Mouse (Mus musculus) fibroblast of lung, adult 2 months (primary cell): ENCODE results near the gene Gm7694.

ENCODE experiments used
- DNase-seq: peaks from one replicate; pipeline ENCODE4 v3.0.0-alpha.2; 2011; ENCODE audit warnings: low read depth

The Gm7694 gene

DNA sequence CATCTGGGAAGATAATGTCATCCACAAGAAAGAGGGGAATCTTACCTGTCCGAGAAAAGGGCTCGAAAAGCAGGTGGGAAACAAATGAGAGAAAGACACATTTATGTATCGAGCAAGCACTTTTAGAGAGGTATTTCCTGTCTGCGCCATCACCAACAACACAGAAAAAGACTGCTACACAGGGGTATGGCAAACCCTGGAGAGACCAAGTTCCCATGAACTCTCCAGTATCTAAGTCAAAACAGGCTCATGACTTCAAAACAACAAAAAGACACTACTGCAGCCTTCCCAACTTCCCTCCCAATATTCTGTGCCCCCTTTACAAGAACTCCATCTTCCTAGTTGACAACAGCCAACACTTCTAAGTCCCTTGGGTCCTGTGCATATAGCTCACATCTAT, at the start of gene Gm7694:
Gene Gm7694, minus strand, starts transcription at position 101 of the 400 bp plus-strand sequence.
- DNase-seq: no peak

DNA sequence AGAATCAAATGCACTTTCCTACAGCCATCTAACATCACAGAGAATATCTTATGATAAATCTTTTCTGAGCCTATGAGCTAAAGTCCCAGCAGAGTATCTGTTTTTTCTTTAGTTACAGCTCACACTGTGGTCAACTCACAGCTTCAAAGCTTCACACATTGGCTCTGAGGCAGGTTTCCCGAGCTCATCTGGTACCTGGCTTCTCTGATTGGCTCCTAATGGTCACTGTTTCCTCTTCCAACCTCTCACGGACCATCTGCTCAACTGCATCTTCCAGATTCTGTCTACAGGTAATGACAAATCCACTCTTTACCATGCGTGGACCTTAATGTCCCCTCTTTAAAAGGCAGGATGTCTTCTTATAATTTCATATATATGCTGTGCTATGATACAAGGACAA, 47.2 kb upstream of the Gm7694 start:
- no peak for DNase-seq

DNA sequence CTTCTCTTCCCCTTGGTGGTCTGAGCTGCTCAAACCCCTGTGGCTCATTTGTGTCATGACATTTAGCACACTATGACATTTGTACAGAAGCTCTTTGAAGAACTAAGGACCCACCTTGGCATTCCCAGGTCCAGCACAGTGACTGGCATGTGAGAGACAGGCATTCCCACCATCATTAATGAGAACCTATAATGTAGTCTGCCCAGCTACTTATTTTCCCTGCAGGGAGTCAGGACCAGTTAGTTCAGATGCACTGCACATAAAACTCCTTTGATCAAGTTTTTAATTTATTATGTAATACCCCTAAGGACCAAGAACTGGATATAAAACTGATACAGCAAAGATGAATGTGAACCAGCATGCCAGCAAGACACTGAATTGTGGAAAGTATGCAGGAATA, 44.9 kb upstream of the Gm7694 start:
- DNase-seq: no peak

DNA sequence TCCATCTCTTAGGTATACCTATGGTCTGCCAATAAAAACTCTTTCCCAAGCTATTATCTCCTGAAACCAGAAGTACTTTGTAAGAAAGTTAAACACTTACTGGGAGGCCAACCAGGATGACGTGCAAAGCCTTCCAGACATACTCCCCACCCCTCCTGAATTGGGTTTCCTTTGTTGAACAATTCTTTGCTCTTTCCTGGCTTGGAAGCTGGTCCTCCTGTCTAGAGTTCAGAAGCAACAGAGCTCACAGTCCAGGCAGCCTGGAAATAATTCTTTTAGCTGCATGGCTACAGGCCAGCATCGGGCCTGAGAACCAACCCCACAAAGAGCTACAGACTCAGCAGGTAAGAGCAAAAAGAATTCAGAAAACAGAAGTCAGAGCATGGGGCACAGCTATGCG, 40.1 kb upstream of the Gm7694 start:
- no peak for DNase-seq

DNA sequence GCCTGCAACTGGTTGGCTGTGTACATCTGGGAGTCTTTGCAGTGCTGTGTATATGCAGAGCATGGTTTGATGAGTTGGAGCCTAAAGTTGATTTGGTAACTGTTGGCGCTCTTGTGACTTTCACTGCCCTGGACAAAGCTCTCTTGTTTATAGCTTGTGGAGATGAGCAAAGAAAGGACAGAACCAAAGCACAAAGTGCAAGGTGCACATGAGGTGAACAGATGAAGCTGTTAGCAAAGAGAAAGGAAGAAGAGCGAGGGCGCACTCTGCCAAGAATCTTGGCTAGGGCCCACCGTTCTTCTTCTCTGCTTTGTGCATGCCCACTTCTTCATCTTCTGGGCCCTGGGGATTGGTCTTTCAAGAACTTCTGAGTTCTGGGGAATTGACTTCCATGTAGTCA, 37.8 kb upstream of the Gm7694 start:
- no peak for DNase-seq

DNA sequence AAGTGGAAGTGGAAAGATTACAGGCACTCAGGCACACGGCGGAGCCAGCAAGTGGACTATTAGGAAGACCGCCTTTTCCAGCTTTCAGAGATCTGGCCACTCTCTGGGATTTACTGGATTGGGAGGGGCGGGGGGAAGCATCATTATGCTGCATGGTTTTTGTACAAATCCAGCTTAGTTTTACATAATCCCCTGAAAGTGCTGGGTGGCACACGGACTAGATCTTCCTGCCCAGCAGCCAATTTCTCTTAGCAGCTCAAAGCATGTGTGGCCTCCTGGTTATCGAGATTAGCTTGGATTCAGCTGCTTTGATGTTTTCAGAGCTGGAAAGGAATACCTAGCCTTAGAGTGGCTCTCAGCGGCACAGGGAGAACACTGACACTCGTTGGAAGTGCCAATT, 36.9 kb upstream of the Gm7694 start:
- DNase-seq: no peak

DNA sequence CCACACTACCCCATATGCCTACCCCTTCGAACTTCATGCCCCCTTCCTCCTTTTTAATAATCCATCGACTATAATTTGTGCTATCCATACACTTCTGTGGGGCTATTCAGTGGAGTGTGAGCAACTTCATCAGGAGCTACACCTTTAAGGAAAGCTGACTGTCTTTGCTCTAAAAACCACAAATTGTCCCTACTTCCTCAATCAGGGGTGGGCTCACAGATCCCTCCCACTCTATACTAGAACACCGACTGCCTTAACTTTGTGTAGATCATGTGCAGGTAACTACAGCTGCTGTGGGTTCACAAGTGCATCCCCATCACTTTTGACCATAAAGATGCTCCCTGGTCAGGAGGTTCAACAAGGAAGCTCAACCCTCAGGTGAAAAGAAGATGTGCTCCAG, 33.8 kb upstream of the Gm7694 start:
- DNase-seq: no peak

DNA sequence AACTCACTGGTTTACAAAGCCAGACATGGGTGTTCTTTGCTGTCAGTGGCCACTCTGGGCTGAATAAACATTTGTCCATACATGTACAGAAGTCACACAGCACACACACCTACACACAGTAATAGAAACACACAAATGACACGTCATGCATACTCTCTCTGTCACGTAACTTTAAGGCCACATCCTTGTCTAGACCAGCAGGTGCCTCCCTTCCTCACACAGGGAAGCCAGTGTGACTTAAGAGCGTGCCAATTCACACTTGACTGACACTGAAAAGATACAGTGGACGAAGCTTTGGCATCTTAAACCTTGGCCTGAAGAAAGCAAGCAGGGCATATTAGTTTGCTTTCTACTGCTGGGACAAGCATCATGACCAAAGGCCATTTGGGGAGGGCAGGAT, 26.6 kb upstream of the Gm7694 start:
- DNase-seq: no peak

DNA sequence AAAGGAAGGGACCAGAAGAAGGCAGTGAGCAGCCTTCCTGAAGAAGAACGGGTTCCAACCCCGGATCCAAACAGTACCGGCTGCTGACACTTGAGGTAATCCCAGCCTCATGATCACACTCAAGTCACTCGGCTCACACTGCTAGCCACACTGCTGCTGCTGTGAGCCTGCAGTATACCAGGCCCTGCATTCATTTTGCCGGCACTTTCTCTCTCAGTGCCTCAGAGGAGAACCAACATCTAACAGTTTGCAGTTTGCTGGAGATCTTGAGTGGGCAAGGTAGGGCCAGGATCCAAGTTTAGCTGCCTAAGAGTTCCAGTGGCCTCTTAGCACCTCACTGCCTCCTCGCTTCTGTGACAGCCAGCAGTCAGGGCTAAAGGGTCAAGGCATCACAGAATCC, 25.8 kb upstream of the Gm7694 start:
- DNase-seq: no peak

DNA sequence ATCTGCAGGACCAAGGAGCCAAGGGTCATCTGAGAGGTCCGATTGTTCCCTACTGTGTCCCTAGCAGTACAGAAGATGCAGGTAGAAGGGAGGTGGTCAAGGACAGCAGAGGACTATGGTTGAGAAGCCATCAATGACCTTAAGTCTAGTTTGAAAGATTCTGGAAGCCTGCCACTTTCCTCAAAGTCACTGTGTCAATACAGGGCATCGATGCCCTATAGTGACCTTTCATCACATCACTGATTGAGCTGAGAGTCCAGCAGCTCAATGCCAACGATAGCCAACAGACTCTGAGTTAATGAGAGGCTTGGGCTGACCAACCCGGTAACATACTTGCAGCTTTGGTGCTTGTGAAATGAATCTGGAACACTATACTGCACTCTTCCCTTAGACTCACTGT, 19.1 kb upstream of the Gm7694 start:
- no peak for DNase-seq

DNA sequence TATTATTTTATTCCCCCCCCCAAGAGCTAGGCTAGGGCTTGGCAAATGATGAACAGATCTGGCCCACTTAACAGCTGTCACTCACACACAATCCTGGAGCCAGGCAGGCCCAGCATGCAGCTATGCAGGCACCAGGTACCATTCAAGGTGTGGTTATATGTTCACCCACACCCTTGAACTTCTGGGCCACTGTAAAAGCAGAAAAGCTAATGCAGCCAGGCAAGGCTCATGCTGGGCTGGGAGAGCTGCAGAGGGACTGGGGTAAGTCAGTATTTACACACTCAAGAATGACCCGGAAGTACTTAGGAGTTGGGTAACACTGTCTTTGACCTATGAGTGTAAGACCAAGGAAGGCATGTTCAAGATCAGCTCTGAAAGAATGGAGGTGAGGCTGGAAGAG, 18.2 kb upstream of the Gm7694 start:
- DNase-seq: no peak

DNA sequence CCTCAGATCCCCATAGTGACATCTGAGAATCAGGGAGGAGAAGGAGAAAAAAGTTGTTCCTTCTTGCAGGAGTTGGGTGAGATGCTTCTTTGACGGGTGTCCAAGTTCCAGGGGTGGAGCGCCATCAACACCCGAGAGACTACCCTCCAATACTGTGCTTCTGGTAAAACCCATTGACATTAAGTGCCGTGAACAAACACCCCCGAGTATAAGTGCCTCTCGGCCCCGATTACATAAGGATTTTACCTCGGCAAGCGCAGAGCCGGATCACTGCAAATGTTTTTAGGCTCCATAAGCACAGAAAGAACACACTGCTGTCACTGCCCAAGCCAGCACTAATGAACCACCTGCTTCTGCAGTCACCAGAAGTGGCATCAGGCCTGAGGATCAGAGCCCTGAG, 16.9 kb upstream of the Gm7694 start:
- no peak for DNase-seq

DNA sequence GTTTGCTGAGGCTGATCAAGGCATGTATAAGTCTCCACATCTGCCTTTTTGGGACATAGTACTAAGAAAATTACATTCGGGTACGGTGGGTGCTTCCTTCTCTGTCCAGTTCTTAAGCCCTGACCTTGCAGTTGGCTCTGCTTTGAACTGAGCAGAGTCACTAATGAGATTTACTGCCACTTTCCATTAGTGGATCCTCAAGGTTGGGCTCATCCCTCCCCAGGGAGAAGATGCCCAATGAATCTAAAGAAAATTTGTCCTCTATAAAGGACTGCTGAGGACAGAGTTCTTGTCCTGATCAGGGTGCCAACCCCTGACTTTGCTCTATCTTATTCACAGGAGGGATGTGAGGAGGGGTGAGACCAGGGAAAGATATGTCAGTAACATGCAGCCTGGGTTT, 15.9 kb upstream of the Gm7694 start:
- DNase-seq: no peak

DNA sequence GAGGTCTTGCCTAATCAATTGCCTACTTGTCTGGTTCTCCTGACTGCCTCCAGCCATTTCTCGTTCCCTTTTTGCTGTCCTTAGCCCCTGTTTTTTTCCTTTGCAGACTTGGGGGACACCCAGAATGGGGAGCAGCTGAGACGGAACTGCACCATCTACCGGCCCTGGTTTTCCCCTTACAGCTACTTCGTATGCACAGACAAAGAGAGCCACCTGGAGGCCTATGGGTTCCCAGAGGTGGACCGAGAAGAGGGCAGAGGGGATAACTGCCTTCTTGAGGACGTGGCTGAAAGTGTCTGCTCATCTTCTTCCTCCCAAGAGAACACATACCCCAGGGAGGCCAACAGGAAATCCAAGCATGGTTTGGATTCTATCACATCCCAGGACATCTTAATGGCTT, 5.3 kb upstream of the Gm7694 start:
- DNase-seq: no peak

DNA sequence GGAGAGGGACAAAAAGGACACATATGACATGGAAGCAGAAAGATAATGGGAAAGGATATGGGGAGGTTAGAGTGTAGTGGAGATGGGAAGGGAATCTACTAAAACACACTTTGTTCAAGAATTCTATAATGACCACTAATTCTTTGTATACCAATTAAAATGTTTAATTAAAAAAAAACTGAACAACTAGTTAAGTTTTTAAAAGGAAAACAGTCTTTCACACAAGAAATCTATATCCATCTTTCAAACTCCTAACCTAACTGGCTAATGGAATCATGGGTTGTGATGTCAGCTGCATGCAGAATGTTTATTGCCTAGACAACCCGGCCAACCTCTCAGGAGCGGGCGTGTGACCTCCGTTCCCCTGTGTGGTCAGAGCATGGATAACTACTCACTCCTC, 2.4 kb upstream of the Gm7694 start, which contains the start of gene Spata46:
Gene Spata46, plus strand, starts transcription at position 301 of the 400 bp plus-strand sequence.
- DNase-seq: no peak

DNA sequence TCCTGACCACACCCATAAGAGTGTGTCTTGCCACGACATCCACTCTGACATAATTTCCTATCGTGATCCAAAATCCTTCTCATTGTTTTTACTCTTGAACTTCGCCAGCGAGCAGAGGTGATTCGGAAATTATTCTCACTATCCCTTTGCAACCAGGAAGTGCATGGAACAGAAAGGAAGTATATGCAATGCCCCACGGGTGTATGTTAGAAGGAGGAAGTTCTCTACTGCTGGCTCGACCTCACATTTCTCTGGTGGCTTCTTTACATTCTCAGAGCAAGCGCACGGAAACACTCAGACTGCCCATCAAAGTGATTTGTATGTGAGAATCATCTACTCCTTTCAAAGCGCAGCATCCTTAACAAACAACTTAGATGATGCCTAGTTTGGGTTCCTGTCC, 1.1 kb downstream of the Gm7694 start:
- no peak for DNase-seq

DNA sequence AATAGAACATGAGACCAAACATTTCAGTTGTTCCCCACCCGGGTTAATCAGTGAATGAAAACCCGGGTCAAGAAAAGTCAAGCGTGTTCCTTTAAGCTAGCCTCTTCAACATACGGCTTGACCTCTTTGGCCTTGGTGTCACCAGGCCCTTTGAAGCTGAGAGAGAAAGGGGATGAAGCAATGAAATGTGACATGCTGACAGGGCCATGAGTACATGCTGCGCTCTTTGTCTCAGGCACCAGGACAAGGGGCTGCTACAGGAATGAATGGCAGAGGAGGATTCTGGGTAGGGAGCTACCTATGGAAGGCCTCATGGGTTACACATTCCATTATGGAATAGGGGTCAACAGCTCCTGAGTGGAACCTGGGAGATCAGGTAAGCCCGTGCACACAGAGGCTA, 3.0 kb downstream of the Gm7694 start:
- no peak for DNase-seq

DNA sequence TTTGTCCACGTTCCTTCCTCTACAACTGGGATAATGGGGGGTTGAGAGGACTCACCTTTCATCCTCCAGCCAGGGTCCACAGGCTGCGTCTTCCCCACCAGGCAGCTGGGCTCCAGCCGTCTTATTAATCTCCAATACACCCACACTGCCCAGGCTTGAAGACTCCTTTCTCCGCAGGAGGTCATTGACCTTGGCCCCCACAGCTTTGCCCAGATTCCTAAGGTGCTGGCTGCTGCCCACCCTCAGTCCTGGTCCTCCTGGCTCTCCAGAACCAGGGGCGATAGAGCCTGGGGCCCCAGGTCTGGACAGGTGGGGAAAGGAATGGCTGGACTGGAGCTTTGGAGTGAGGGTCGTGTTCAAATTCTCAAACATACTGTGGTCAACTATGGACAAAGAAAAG, 3.7 kb downstream of the Gm7694 start:
- no peak for DNase-seq

DNA sequence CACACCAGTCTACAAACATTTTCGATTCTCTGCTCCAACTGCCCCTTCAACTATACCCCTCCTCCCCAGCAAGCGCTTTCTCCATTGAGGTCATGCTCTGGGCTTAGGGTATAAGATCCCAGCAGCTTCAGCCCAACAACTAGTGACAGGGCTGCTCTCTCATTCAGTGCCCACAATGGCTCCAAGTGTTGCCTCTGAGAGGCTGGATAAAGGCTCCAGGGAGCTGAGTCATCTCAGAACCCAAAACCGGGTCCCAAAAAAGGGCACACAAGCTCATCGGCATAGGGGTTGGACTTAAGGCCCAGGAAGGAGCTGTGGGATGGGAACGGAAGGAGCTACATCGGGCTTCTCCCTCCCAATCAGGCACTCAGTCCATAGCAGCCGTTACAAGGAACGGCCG, 4.4 kb downstream of the Gm7694 start:
- DNase-seq: no peak

DNA sequence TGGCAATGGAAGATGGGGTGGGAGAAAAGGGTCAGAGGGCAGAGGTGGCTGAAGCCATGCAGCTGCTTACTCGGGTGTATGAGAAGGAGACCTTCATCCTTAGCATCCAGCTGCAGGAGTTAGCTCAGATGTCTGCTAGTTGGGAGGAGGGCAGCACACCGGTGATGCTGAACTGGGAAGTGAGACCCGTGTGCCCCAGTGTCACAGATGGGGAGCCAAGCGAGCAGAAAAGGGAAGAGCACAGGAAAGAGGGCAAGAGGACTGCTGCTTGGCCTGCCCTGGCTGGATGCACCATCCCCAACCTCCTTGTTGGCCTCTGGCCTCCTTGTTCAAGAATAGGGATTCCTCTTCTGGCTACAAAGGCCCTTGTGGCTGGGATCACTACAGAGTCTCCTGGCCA, 6.6 kb downstream of the Gm7694 start:
- no peak for DNase-seq

DNA sequence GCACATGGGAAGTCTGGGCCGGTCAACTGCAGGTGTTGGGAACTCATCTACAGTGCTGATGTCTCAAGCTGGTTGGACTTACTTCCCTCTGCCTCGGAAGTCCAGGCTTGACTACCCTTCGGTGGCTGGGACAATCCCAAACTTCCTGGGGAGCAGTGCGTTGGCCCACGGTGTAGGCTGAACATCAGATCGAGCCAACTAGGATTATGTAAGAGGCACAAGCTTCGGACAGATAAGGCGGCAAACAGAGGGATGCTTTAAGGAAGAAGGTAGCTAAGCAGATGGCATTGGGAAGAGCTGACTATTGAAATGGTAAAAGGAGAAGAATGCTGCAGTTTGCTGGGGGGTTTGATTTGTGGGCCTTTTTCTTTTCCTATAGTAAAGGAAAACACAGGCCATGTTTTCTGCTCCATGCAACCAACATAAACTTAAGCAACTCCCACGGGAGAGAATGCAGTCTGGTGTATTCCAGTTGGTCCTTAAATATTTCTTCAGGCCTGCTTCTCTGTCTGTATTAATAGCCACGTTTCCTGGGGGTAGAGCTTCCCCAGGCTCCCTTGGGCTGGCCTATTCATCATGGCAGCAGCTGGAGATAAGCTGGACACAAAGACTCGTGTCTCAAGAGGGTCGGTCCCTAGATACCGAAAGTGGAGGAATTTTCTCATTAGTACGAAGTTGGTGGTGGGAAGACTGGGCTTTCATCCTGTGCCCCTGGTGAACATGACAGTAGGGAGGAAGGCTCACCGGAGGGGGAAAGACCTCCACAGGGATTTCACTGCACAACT, 11.2 kb downstream of the Gm7694 start:
- DNase-seq: no peak

DNA sequence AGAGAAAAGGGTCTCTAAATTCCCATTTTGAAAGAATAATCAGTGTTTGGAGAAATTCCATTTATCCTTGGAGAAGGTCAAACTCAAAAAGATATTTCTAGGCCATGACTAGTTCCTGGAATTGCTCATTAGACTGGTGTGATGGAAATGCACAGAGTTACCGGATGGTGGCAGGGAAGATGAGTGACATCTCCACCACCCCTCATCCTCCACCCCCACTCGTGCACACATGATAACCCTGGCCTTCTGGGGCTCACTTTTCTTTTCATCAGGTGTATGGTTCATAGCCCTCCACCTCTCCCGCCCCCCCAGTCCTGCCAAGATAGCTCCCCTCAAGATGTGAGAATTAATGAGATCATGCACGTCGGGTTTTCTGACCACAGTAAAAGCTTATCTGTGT, 12.9 kb downstream of the Gm7694 start:
- no peak for DNase-seq

DNA sequence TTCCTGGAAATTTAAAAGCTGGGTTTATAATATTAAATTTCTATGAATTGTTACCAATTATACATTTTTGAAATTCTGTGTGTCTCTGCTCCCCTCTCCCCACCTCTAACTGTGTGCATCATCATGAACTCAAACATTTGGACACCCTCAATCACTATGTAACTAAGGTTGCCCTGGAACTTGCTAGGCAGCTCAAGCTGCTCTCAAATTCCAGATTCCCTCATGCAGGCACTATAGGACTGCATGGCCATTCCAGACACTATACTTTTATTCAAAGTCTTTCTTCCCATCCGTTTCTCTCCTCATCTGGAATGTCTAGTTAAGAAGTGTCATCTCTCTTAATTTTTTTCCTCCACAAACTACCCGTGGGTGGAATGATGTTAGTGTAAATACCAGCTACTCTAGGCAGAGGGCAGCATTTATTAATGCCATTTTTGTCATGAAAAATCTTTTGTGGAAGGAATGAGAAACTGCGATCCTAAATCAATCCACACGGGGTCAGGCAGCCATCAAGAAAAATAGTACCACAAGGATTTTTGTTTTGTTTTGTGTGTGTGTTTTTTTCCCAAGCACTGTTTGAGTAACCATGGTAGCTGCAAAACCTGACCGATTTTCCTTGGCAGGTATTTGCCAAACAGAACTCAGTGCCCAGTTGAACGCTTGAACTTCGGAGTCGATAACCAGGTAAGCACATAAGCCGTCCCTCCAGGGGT, 13.7 kb downstream of the Gm7694 start:
- peak; percentile 60 for DNase-seq
